In the genomic region with DNA sequence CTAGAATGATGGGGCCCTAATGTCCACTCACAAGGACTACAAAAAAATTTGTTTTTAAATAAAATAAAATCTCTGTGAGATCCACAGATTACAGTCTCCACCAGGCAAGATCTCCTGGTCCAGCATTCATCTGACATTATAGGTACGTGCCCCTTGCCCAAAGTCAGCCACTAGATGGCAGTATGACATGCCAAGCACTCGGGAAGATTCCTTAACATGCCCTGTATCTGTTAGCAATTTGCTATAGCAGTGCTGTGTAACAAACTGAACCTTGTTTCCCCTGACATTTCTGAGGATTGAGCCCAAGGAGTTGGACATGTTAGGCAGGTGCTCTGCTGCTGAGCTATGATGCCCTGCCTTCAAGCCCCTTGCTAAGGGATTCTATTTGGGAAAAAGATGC, we compare ENCODE assay signal across 11 mouse cellular contexts. TPM values are rescaled to one million over a fixed set of nuclear protein-coding genes. Genes with fewer than 3 reads are reported as not detected.
DNase-seq lines count a peak whose midpoint lies in the region; ATAC-seq and TF ChIP-seq lines count a peak whose summit lies in the region.
"Had no signal": no experiment of that assay in that cellular context is flagged by ENCODE, and none has a peak within 500 bp of the region (broad histone marks: within the 10 kb centered on the region; RNA-seq: fewer than 3 reads in every experiment).

No protein-coding gene starts in this region.

- no peak for ATAC-seq in liver, embryonic 12.5 days
- ATAC-seq in intestine, embryonic 15.5 days = no peak
- ATAC-seq: midbrain, embryonic 15.5 days had no signal

- H3K36me3 ChIP-seq in liver, embryonic 12.5 days = peaks cover 6% of the 10 kb centered on the region
- no peaks in the 10 kb centered on the region for H3K36me3 ChIP-seq in intestine, embryonic 15.5 days
- H3K36me3 ChIP-seq: midbrain, embryonic 15.5 days had no signal

- TF ChIP-seq CTCF in embryonic fibroblast, embryonic 13.5 days (IDR thresholded peaks at IDR 0.05; ENCODE audit: borderline replicate concordance, insufficient read depth, low read length) = peak; percentile 17; the same call in 1 of the 2 replicates

- no peak overlapping the region for H3K4me2 ChIP-seq in liver, embryonic 12.5 days
- H3K4me2 ChIP-seq in intestine, embryonic 15.5 days (replicated peaks) = no peak overlapping the region
- H3K4me2 ChIP-seq: embryonic facial prominence, embryonic 12.5 days; midbrain, embryonic 15.5 days had no signal

- WGBS in liver, embryonic 12.5 days (ENCODE audit: insufficient replicate concordance) = 39% methylated on average over 2 of the region's 2 CpGs
- WGBS in intestine, embryonic 15.5 days = 56% methylated on average over 2 of the region's 2 CpGs

- peaks cover 7% of the 10 kb centered on the region; the same call in 1 of the 2 replicates for H3K4me1 ChIP-seq in liver, embryonic 12.5 days
- no peaks in the 10 kb centered on the region for H3K4me1 ChIP-seq in embryonic fibroblast, embryonic 13.5 days (ENCODE audit: control insufficient read depth, insufficient read depth, low read length)
- H3K4me1 ChIP-seq in intestine, embryonic 15.5 days (replicated peaks) = 0 out of 2 replicates have a peak, but pooled peaks cover under 1% of the 10 kb centered on the region
- H3K4me1 ChIP-seq: embryonic facial prominence, embryonic 12.5 days; midbrain, embryonic 15.5 days had no signal

- H3K27me3 ChIP-seq in liver, embryonic 12.5 days (replicated peaks) = peaks cover 6% of the 10 kb centered on the region
- no peaks in the 10 kb centered on the region for H3K27me3 ChIP-seq in intestine, embryonic 15.5 days (replicated peaks)
- H3K27me3 ChIP-seq: embryonic facial prominence, embryonic 12.5 days; midbrain, embryonic 15.5 days had no signal

- H3K4me3 ChIP-seq in liver, embryonic 12.5 days = no peak overlapping the region
- no peak overlapping the region for H3K4me3 ChIP-seq in embryonic fibroblast, embryonic 13.5 days (ENCODE audit: insufficient read depth, low read length)
- no peak overlapping the region for H3K4me3 ChIP-seq in intestine, embryonic 15.5 days (replicated peaks)
- H3K4me3 ChIP-seq: embryonic facial prominence, embryonic 12.5 days; midbrain, embryonic 15.5 days had no signal

- TF ChIP-seq POLR2A in embryonic fibroblast, embryonic 13.5 days (IDR thresholded peaks at IDR 0.05; ENCODE audit: low read depth, low read length) = no peak

- 0 out of 2 replicates have a peak, but pooled peaks cover 3% of the 10 kb centered on the region for H3K9me3 ChIP-seq in liver, embryonic 12.5 days (replicated peaks)
- no peaks in the 10 kb centered on the region for H3K9me3 ChIP-seq in intestine, embryonic 15.5 days
- H3K9me3 ChIP-seq: embryonic facial prominence, embryonic 12.5 days; midbrain, embryonic 15.5 days had no signal

- DNase-seq in liver (peak; percentile 66), MN1 (ENCODE audit: low spot score) (peak; percentile 46)
- peak; percentile 37 for DNase-seq in spleen, adult 12 weeks (ENCODE audit: low spot score)
- DNase-seq in right cerebral cortex, postnatal 4 days = no peak
- DNase-seq in adrenal gland, postnatal 14 days = no peak

- no peak overlapping the region for H3K9ac ChIP-seq in liver, embryonic 12.5 days
- no peak overlapping the region for H3K9ac ChIP-seq in intestine, embryonic 15.5 days
- H3K9ac ChIP-seq: embryonic facial prominence, embryonic 12.5 days; midbrain, embryonic 15.5 days had no signal

- H3K27ac ChIP-seq in liver, embryonic 12.5 days = no peak overlapping the region
- no peak overlapping the region for H3K27ac ChIP-seq in embryonic fibroblast, embryonic 13.5 days (ENCODE audit: insufficient read depth, low read length)
- no peak overlapping the region for H3K27ac ChIP-seq in intestine, embryonic 15.5 days
- H3K27ac ChIP-seq: embryonic facial prominence, embryonic 12.5 days; midbrain, embryonic 15.5 days had no signal

RNA-seq across cellular contexts. Expression of a gene that starts 8.0 kb away (rescaled TPM):
- 171 and 174 TPM in 2 replicates for polyA plus RNA-seq in liver, embryonic 12.5 days (2016; fragmentation: Nextera tagmentation; extraction: Ambion mirVana)
- polyA plus RNA-seq in embryonic fibroblast, embryonic 13.5 days (2011; ENCODE audit: insufficient read length, low read depth, missing spikeins) = 306 and 354 TPM in 2 replicates
- 339 and 371 TPM in 2 replicates for polyA plus RNA-seq in intestine, embryonic 15.5 days (2015; fragmentation: Nextera tagmentation; extraction: Ambion mirVana)
- 101 and 108 TPM in 2 replicates for total RNA-seq in adrenal gland, postnatal 14 days (2021)

RNA-seq across cellular contexts. Expression of a gene that starts 38.5 kb away (rescaled TPM):
- 0.04 TPM in 1 of 2 replicates, not detected in the other for polyA plus RNA-seq in liver, embryonic 12.5 days (2016; fragmentation: Nextera tagmentation; extraction: Ambion mirVana)
- polyA plus RNA-seq in embryonic fibroblast, embryonic 13.5 days (2011; ENCODE audit: insufficient read length, low read depth, missing spikeins) = not detected in 2 replicates
- polyA plus RNA-seq in intestine, embryonic 15.5 days (2015; fragmentation: Nextera tagmentation; extraction: Ambion mirVana) = 0.11 and 0.15 TPM in 2 replicates
- total RNA-seq in adrenal gland, postnatal 14 days (2021) = 0.41 and 0.68 TPM in 2 replicates
- total RNA-seq: hematopoietic stem cell, adult 5-6 weeks had no signal

Comparison
In these comparisons a context has a peak if more than half of its experiments do, and no peak if none do; other contexts are left out.
1. DNase-seq: peak in liver (single experiment), MN1 (single experiment) and spleen, adult 12 weeks (single experiment); none in right cerebral cortex, postnatal 4 days (single experiment) and adrenal gland, postnatal 14 days (single experiment).